ENCODE assay signal across 16 mouse cellular contexts in the genomic region with DNA sequence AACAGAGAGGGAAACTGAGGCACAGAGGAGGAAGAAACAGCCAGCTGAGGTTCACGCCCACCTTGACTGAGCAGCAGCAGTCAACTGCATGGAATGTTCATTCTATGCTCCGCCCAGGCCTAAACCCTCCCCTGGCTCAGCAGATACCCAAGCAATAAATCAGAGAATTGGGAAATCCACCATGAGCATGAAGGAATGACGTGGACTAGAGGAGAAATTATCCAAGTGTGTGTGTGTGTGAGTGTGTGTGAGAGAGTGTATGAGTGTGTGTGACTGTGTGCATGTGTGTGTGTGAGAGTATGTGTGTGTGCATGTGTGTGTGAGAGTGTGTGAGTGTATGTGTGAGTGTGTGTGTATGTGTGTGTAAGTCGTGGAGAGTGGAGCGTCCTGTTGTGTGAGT. TPM values are rescaled to one million over a fixed set of nuclear protein-coding genes. Genes with fewer than 3 reads are reported as not detected.
DNase-seq lines count a peak whose midpoint lies in the region; ATAC-seq and TF ChIP-seq lines count a peak whose summit lies in the region.
"Had no signal": no experiment of that assay in that cellular context is flagged by ENCODE, and none has a peak within 500 bp of the region (broad histone marks: within the 10 kb centered on the region; RNA-seq: fewer than 3 reads in every experiment).

No protein-coding gene starts in this region.

- no peak for TF ChIP-seq POLR2A in testis, adult 2 months (IDR thresholded peaks at IDR 0.05; ENCODE audit: control insufficient read depth, low read depth, low read length)

- no peak for TF ChIP-seq EP300 in stomach, postnatal 0 days (optimal IDR thresholded peaks at IDR 0.05)

- WGBS in lung, embryonic 15.5 days, result 62% methylated on average over 5 of the region's 5 CpGs
- whole genome bisulfite sequencing in stomach, postnatal 0 days, result 51% methylated on average over 5 of the region's 5 CpGs
- 82% methylated on average over 5 of the region's 5 CpGs for WGBS in hindbrain, embryonic 13.5 days

- H3K9ac ChIP-seq in lung, embryonic 15.5 days, result no peak overlapping the region
- no peak overlapping the region for H3K9ac ChIP-seq in stomach, postnatal 0 days (ENCODE audit: low read length)
- no peak overlapping the region for H3K9ac ChIP-seq in hindbrain, embryonic 13.5 days
- H3K9ac ChIP-seq: midbrain, embryonic 12.5 days had no signal

- no peak overlapping the region for H3K4me3 ChIP-seq in testis, adult 2 months (ENCODE audit: control insufficient read depth, low read depth, low read length)
- H3K4me3 ChIP-seq in lung, embryonic 15.5 days, result no peak overlapping the region
- no peak overlapping the region for H3K4me3 ChIP-seq in stomach, postnatal 0 days (ENCODE audit: low read depth, low read length)
- H3K4me3 ChIP-seq in hindbrain, embryonic 13.5 days, result no peak overlapping the region
- H3K4me3 ChIP-seq: layer of hippocampus, adult 2 months; midbrain, embryonic 12.5 days had no signal

- peaks cover 33% of the 10 kb centered on the region for H3K4me1 ChIP-seq in testis, adult 2 months (ENCODE audit: control insufficient read depth, insufficient read depth, low read length)
- peaks cover 51% of the 10 kb centered on the region for H3K4me1 ChIP-seq in lung, embryonic 15.5 days
- peaks cover 10% of the 10 kb centered on the region for H3K4me1 ChIP-seq in stomach, postnatal 0 days (replicated peaks; ENCODE audit: control insufficient read depth, insufficient read depth)
- H3K4me1 ChIP-seq in hindbrain, embryonic 13.5 days (replicated peaks), result peaks cover 34% of the 10 kb centered on the region

- ATAC-seq in lung, embryonic 15.5 days (ENCODE audit: borderline replicate concordance, extremely low read depth, low FRiP score, low TSS enrichment), result no peak
- ATAC-seq in stomach, postnatal 0 days (ENCODE audit: low FRiP score, low TSS enrichment), result peak; percentile 38; the same call in 1 of the 2 replicates
- ATAC-seq in hindbrain, embryonic 13.5 days (ENCODE audit: low FRiP score), result no peak
- ATAC-seq: forebrain, embryonic 14.5 days had no signal

- H3K27ac ChIP-seq in testis, adult 2 months (ENCODE audit: control insufficient read depth, insufficient read depth, low read depth, low read length), result 0 out of 2 replicates have a peak overlapping the region, but pooled peaks have one; percentile 10
- peak overlapping the region; percentile 92; the same call in 1 of the 2 replicates for H3K27ac ChIP-seq in lung, embryonic 15.5 days
- H3K27ac ChIP-seq in stomach, postnatal 0 days (replicated peaks), result peak overlapping the region; percentile 69
- no peak overlapping the region for H3K27ac ChIP-seq in hindbrain, embryonic 13.5 days
- H3K27ac ChIP-seq: layer of hippocampus, adult 2 months had no signal

- H3K27me3 ChIP-seq in testis, adult 2 months (ENCODE audit: control insufficient read depth, insufficient read depth, low read length), result no peaks in the 10 kb centered on the region
- H3K27me3 ChIP-seq in lung, embryonic 15.5 days, result peaks cover 8% of the 10 kb centered on the region
- H3K27me3 ChIP-seq in stomach, postnatal 0 days (ENCODE audit: control insufficient read depth, insufficient read depth, low read length), result no peaks in the 10 kb centered on the region
- H3K27me3 ChIP-seq in hindbrain, embryonic 13.5 days, result peaks cover 78% of the 10 kb centered on the region

- DNase-seq in testis, postnatal 10 days (ENCODE audit: low spot score), result no peak
- DNase-seq in adrenal gland, postnatal 14 days, result peak; percentile 72
- peak; percentile 43 for DNase-seq in stomach, postnatal 0 days (ENCODE audit: low spot score)
- no peak for DNase-seq in spleen, postnatal 10 days (ENCODE audit: low spot score in 2 of 2)
- no peak for DNase-seq in left cerebral cortex, postnatal 10 days (ENCODE audit: extremely low spot score in 1 of 2, low spot score in 2 of 2)
- DNase-seq: gastrocnemius, postnatal 36 days; heart, postnatal 10 days had no signal

- H3K9me3 ChIP-seq in lung, embryonic 15.5 days, result no peaks in the 10 kb centered on the region
- no peaks in the 10 kb centered on the region for H3K9me3 ChIP-seq in stomach, postnatal 0 days (ENCODE audit: control insufficient read depth, low read length)
- H3K9me3 ChIP-seq in hindbrain, embryonic 13.5 days, result 0 out of 2 replicates have a peak, but pooled peaks cover 4% of the 10 kb centered on the region

- no peak overlapping the region for H3K4me2 ChIP-seq in lung, embryonic 15.5 days
- no peak overlapping the region for H3K4me2 ChIP-seq in stomach, postnatal 0 days (replicated peaks; ENCODE audit: low read depth)
- H3K4me2 ChIP-seq in hindbrain, embryonic 13.5 days, result no peak overlapping the region

- TF ChIP-seq CTCF in testis, adult 2 months (IDR thresholded peaks at IDR 0.05; ENCODE audit: control insufficient read depth, insufficient read depth, insufficient replicate concordance, low read depth, low read length), result no peak
- no peak for TF ChIP-seq CTCF in stomach, postnatal 0 days (IDR thresholded peaks at IDR 0.05; ENCODE audit: low read depth)

- no peaks in the 10 kb centered on the region for H3K36me3 ChIP-seq in testis, adult 2 months (ENCODE audit: control insufficient read depth, insufficient read depth, low read length)
- H3K36me3 ChIP-seq in lung, embryonic 15.5 days, result no peaks in the 10 kb centered on the region
- H3K36me3 ChIP-seq in stomach, postnatal 0 days (ENCODE audit: control insufficient read depth, insufficient read depth, low read length), result no peaks in the 10 kb centered on the region
- no peaks in the 10 kb centered on the region for H3K36me3 ChIP-seq in hindbrain, embryonic 13.5 days
- H3K36me3 ChIP-seq: midbrain, embryonic 12.5 days had no signal

- intact Hi-C loops in left cerebral cortex, postnatal 10 days (cut with DNase I), result no loop called here

RNA-seq across cellular contexts. Expression of a gene that starts 4.1 kb away (rescaled TPM):
- 4.4 and 5.9 TPM in 2 replicates for polyA plus RNA-seq in testis, adult 2 months (2012; rRNA removed)
- total RNA-seq in adrenal gland, postnatal 14 days (2021), result 26.6 and 36.9 TPM in 2 replicates
- polyA plus RNA-seq in lung, embryonic 15.5 days (2015; fragmentation: Nextera tagmentation; extraction: Ambion mirVana), result 4.3 and 4.7 TPM in 2 replicates
- polyA plus RNA-seq in stomach, postnatal 0 days (2015; fragmentation: Nextera tagmentation; extraction: Ambion mirVana), result 8.9 and 9.1 TPM in 2 replicates
- total RNA-seq in left cerebral cortex, postnatal 10 days (2021), result 1 to 10 TPM in 1 of 2 experiments, not detected in 1; 1.0 TPM
- polyA plus RNA-seq in hindbrain, embryonic 13.5 days (2015; fragmentation: Nextera tagmentation; extraction: Ambion mirVana), result 0.60 and 1.5 TPM in 2 replicates

RNA-seq across cellular contexts. Expression of a gene that starts 21.8 kb away (rescaled TPM):
- 0.82 TPM in 1 of 2 replicates, not detected in the other for polyA plus RNA-seq in testis, adult 2 months (2012; rRNA removed)
- total RNA-seq in adrenal gland, postnatal 14 days (2021), result 1.4 TPM in 1 of 2 replicates, not detected in the other
- polyA plus RNA-seq in lung, embryonic 15.5 days (2015; fragmentation: Nextera tagmentation; extraction: Ambion mirVana), result 15.2 and 16.1 TPM in 2 replicates
- polyA plus RNA-seq in stomach, postnatal 0 days (2015; fragmentation: Nextera tagmentation; extraction: Ambion mirVana), result 44.4 and 48.5 TPM in 2 replicates
- not detected for total RNA-seq in left cerebral cortex, postnatal 10 days (2021)
- polyA plus RNA-seq in hindbrain, embryonic 13.5 days (2015; fragmentation: Nextera tagmentation; extraction: Ambion mirVana), result not detected in 2 replicates
- total RNA-seq: gastrocnemius, postnatal 36 days; layer of hippocampus, adult 2 months had no signal
- polyA plus RNA-seq: forebrain, embryonic 14.5 days had no signal

RNA-seq across cellular contexts. Expression of a gene that starts 33.4 kb away (rescaled TPM):
- 0.21 and 0.42 TPM in 2 replicates for polyA plus RNA-seq in testis, adult 2 months (2012; rRNA removed)
- total RNA-seq in adrenal gland, postnatal 14 days (2021), result 0.59 TPM in 1 of 2 replicates, not detected in the other
- polyA plus RNA-seq in lung, embryonic 15.5 days (2015; fragmentation: Nextera tagmentation; extraction: Ambion mirVana), result 0.16 TPM in 1 of 2 replicates, not detected in the other
- polyA plus RNA-seq in stomach, postnatal 0 days (2015; fragmentation: Nextera tagmentation; extraction: Ambion mirVana), result 0.29 and 0.41 TPM in 2 replicates
- total RNA-seq in left cerebral cortex, postnatal 10 days (2021), result 1 to 10 TPM; 6.3 to 6.7 TPM
- polyA plus RNA-seq in hindbrain, embryonic 13.5 days (2015; fragmentation: Nextera tagmentation; extraction: Ambion mirVana), result 7.6 and 9.3 TPM in 2 replicates
- total RNA-seq: gastrocnemius, postnatal 36 days; heart, postnatal 10 days had no signal
- polyA plus RNA-seq: inflammation-experienced regulatory T-cells, adult 6 months; limb, embryonic 11.5 days had no signal

RNA-seq across cellular contexts. Expression of a gene that starts 42.7 kb away (rescaled TPM):
- 0.32 and 0.37 TPM in 2 replicates for polyA plus RNA-seq in testis, adult 2 months (2012; rRNA removed)
- total RNA-seq in adrenal gland, postnatal 14 days (2021), result 0.33 and 0.38 TPM in 2 replicates
- not detected in 2 replicates for polyA plus RNA-seq in lung, embryonic 15.5 days (2015; fragmentation: Nextera tagmentation; extraction: Ambion mirVana)
- polyA plus RNA-seq in stomach, postnatal 0 days (2015; fragmentation: Nextera tagmentation; extraction: Ambion mirVana), result not detected in 2 replicates
- total RNA-seq in left cerebral cortex, postnatal 10 days (2021), result not detected
- 0.48 and 0.58 TPM in 2 replicates for polyA plus RNA-seq in hindbrain, embryonic 13.5 days (2015; fragmentation: Nextera tagmentation; extraction: Ambion mirVana)
- total RNA-seq: gastrocnemius, postnatal 36 days; heart, postnatal 10 days; layer of hippocampus, adult 2 months had no signal
- polyA plus RNA-seq: forebrain, embryonic 14.5 days; limb, embryonic 11.5 days had no signal

RNA-seq across cellular contexts. Expression of a gene that starts 47.6 kb away (rescaled TPM):
- 4.5 and 7.5 TPM in 2 replicates for polyA plus RNA-seq in testis, adult 2 months (2012; rRNA removed)
- total RNA-seq in adrenal gland, postnatal 14 days (2021), result 59.8 and 70.8 TPM in 2 replicates
- polyA plus RNA-seq in lung, embryonic 15.5 days (2015; fragmentation: Nextera tagmentation; extraction: Ambion mirVana), result 313 and 345 TPM in 2 replicates
- 87.5 and 103 TPM in 2 replicates for polyA plus RNA-seq in stomach, postnatal 0 days (2015; fragmentation: Nextera tagmentation; extraction: Ambion mirVana)
- total RNA-seq in left cerebral cortex, postnatal 10 days (2021), result 10 to 100 TPM; 10.3 to 10.9 TPM
- polyA plus RNA-seq in hindbrain, embryonic 13.5 days (2015; fragmentation: Nextera tagmentation; extraction: Ambion mirVana), result 8.1 and 10.7 TPM in 2 replicates
- total RNA-seq: neutrophil, adult 5-6 weeks had no signal

Comparison
In these comparisons a context has a peak if more than half of its experiments do, and no peak if none do; other contexts are left out.
1. DNase-seq: peak in adrenal gland, postnatal 14 days (single experiment) and stomach, postnatal 0 days (single experiment); none in testis, postnatal 10 days (single experiment), spleen, postnatal 10 days (0 of 2) and left cerebral cortex, postnatal 10 days (0 of 2).